Mouse (Mus musculus): ENCODE measurements around the gene Manba.
A peak's percentile ranks its signal among the peaks of the same experiment; 100 is the strongest.

The Manba gene

DNA sequence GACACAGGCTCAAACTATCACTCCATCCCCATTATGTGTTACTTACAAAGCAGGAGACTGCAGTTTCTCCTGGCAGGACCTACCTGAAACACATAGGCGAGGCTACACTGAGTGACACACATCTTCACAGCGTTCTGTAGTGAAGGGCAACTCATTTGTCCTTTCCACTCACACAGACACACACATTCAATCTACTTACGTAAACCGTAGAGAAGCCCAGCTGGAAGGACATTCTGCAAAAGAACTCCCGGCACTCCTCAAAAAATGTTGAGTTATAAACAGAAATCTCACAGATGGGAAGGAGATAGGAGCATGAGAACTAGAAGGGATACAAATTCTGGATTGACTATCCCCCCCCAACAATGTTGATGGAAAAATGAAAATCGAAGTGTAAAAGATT lies 9.1 kb upstream of the Manba start:
- TF ChIP-seq GATA4 (IDR thresholded peaks at IDR 0.05; ENCODE audit: insufficient replicate concordance, low read length), result no peak

DNA sequence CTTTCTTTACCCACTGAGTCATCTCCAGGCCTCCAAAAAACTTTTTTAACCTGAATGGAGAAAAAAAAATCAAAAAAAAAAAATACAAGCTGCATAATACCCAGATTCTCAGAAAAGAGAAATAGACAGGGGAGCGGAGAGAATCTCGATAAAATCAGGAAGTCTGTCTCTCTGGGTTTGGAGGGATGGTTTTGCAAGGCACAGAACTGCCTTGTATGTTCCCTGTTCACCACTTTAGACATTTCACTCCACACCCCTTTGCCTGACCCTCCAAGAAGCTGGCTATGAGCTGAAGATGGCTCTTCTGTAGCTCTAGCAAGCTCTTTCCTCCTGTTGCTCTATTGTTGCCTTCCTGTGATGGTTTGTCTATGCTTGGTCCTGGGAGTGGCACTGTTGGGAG lies 8.4 kb upstream of the Manba start:
- TF ChIP-seq GATA4 (IDR thresholded peaks at IDR 0.05; ENCODE audit: insufficient replicate concordance, low read length), result no peak

DNA sequence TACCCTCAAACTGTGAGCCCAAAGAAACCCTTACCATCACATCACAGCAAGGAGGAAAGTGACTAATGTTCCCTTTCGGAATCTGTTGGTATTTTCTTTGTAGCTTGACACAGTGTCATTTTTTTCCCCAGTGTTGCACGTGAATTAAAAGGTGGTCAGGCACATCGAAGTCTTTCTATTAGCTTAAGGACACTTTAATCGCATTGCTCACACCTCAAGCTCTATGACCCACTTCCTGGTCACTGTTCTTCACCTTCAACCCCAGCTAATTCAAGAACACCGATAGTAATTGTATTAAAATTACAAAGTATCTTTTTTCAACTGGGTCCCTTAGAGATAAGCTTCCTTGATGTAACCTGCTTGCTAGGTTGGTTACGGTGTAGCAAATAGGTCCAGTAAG lies 4.6 kb upstream of the Manba start:
- no peak for TF ChIP-seq GATA4 (IDR thresholded peaks at IDR 0.05; ENCODE audit: insufficient replicate concordance, low read length)

DNA sequence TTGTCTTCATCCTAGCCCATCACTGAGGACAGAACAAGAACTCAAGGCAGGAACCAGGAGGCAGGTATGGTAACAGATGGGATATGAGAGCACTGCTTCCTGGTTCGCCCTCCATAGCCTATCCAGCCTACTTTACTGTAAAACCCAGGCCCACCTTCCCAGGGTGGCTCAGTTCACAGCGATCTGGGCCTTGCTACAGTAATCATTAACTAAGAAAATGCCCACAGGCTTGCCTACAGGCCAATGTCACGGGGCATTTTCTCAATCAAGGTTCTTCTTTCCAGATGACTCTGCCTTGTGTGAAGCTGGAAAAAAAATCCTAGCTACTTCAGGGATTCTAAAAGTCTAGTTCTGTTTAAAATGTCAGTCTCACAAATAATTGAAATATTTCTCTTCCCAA lies 3.8 kb upstream of the Manba start:
- no peak for TF ChIP-seq GATA4 (IDR thresholded peaks at IDR 0.05; ENCODE audit: insufficient replicate concordance, low read length)

DNA sequence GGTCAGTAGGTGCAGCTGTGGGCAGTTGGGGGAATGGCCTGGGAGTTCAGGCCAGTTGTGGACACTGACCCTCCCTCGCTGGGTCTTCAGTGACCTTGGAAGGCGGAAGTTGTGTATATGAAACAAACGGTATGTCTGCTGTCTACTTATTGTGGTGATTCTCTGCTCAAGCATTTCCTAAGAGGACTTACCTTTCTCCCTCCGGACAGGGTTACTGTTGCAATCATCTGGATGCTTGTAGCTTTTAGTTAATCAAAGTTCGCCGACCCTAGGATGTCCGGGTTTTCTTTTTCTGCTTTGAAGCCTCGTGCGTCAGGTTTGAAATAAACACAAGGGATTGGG lies 460 bp downstream of the Manba start:
- TF ChIP-seq GATA4 (IDR thresholded peaks at IDR 0.05; ENCODE audit: insufficient replicate concordance, low read length), result no peak

DNA sequence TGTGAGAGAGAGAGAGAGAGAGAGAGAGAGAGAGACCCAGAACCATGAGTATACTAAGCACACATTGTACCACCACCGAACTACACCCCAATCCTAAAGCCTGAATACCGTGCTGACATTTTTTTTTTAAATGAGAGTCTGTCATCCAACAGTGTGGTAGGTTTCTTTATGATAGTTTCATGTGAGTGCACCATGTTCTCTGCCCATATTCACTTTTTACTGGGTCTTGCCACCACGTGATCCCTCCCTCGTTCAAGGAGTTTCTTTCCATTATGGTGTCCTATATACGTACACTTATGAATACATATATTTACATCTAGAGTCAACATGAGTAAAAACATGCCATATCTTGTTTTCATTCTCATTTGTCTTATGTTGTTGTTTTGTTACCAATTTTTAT lies 940 bp downstream of the Manba start:
- no peak for TF ChIP-seq GATA4 (IDR thresholded peaks at IDR 0.05; ENCODE audit: insufficient replicate concordance, low read length)

DNA sequence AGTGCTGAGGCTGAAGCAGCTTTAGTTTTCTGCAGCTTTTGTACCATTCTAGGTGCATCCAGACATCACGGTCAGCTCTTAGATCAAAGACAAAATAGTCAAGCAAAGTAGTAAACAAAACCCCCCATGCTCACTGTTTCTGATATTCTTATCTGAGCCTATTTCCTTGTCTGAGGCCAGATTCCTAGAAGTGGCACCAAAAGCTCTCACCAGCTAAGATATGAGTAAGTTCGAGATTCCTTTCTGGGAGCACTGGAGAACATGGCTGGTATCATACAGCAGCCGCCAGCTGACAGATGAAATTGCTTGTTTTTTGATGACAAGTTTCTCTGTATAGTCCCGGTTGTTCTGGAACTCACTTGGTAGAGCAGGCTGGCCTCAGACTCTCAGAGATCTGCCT lies 2.4 kb downstream of the Manba start:
- no peak for TF ChIP-seq GATA4 (IDR thresholded peaks at IDR 0.05; ENCODE audit: insufficient replicate concordance, low read length)

DNA sequence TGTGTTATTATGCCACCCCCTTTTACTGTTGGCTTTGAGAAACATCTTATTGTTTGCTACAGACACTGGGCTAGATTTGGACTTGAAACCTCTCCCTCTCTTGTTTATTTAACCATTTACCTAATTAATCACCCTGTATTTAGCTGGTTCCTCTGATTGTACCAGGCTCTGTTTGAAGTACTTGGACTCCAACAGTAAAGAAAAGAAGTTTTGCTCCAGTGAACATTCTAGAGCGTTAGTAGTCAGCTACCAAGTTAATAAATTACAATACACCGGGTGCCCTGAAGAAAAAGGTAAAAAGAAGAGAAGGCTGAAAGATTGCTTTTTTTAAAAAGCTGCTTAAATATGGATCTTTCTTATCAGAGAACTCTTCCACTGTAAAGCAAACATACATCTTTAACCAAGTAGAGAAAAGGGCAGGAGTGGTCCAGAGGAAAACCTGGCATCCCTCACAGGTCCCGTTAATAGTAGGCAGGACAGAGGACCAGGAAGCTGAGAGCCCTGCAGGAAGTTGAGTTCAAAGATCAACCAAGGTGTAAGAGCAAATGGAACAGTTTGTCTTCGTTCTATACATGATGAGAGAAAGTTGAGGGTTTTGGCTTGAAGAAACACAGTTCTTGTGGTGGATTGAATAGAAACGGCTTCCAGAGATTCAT lies 4.6 kb downstream of the Manba start:
- no peak for TF ChIP-seq GATA4 (IDR thresholded peaks at IDR 0.05; ENCODE audit: insufficient replicate concordance, low read length)

DNA sequence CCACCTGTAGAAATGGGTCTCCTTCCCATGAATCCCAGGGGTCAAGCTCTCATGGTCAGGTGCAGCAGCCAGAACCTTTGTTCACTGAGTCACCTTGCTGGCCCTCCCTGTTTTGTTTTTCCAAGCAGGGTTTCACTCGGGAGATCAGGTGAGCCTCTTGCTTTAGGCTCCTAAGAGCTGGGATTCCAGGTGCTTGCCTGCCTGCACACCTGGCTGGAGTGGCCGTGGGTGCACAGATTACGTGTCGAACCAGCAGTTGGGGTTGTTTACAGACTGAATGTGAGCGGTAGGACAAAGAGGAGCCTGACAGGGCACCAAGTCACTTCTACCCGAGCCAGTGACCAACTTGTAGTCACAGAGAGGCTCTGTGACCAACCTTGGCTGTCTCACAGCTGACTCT lies 5.7 kb downstream of the Manba start:
- no peak for TF ChIP-seq GATA4 (IDR thresholded peaks at IDR 0.05; ENCODE audit: insufficient replicate concordance, low read length)

DNA sequence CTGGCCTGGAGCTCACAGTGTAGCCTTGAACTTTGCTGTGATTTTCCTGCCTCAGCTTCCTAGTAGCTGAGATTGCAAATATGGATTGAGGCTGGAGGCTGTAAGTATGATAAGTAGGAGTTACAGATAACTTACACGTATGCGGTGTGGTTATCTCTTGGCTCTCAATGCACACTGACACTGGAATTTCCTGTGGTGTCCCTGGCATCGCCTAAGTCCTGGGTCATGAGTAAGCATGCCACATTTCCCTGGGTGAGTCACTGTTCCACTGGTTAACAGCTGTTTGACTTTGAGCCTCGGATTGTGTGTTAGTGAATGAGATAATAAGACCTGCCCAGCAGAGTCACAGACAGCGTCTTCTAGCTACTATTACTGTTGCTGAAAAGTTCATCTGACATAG lies 13.5 kb downstream of the Manba start:
- TF ChIP-seq GATA4 (IDR thresholded peaks at IDR 0.05; ENCODE audit: insufficient replicate concordance, low read length), result peak; percentile 85; the same call in 1 of the 2 replicates

DNA sequence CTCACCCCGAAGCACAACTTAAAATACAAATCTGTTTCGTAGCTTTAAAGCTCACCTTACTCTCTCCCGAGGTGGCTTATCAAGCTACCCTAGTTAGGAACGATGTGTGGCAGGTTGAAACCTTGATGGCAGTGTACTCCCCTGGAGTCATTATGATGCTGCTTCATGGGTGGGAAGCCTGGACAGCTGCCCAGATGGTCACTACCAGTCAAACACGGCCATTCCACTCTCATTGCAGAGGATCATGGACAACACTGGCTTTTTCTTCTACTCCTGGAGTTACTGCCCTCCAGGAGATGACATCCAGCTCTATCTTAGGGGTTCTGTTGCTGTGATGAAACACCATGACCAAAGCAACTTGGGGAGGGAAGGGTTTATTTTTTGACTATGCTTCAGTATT lies 17.7 kb downstream of the Manba start:
- TF ChIP-seq GATA4 (IDR thresholded peaks at IDR 0.05; ENCODE audit: insufficient replicate concordance, low read length), result no peak

DNA sequence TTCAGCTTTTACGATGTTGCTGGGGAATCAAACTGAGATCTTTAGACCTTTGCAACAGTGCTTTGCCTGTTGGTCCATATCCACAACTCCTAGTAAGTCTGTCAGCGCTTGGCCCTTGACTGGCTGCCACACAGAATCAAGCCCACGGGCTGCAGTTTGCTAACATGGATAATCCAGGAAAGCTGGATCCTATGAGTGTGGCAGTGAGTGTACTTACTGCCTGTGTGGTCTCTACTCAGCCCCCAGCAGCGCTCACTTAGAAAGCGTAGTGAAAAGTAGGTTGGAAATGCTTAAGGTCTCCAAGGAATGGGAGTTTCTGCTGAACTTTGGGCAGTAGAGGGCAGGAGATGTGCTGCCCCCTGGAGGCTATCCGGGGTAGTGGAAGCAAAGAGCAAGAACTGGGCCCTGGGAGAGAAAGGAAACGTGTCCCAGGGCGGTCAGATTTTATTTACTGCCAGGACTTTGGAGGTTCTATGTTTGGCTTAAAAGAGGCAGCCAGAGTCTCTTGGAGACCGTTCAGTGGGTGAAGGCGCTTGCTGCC lies 20.0 kb downstream of the Manba start:
- no peak for TF ChIP-seq GATA4 (IDR thresholded peaks at IDR 0.05; ENCODE audit: insufficient replicate concordance, low read length)

DNA sequence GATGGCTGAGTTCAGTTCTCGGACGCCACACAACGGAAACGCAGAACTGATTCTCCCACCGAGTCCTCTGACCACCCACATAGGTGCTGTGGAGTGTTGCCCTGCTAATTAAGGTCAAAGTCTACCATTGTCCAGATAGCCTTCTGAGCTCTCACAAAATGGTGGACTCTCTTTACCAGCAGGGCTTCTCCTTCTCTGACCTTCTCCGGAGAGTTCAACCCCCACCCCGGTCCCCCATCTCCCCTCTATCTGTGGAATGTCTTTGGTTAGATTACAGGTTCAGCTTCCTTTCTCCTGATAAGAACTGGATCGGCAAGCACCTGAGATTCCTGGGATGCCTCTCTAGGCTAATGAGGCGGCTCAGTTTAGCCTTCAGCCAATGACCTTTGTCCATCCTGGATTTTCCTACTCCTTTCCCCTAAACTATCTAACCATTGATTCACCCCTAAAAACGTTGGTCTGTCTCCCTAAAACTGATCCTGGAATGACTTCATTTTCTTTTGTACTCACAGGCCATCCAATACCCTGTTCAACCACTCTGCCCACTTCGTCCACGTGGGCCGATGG lies 20.6 kb downstream of the Manba start:
- TF ChIP-seq GATA4 (IDR thresholded peaks at IDR 0.05; ENCODE audit: insufficient replicate concordance, low read length), result no peak

DNA sequence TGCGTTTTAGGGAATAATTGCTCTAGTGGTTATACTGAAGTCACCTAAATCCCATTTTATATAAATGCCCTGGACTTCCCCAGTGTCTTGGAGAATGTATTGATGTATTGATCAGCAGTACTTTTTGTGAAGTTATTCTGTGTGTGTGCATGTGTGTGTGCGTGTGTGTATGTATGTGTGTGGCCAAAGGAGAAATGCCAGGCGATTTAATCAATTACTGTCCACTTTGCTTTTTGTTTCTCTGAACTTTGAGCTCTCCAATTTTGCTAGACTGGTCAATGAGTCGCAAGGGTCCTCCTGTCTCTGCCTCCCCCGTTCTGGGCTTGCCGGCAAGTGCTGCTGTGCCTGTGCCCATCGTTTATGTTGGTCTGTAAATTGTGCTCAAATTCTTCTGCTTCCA lies 22.1 kb downstream of the Manba start:
- no peak for TF ChIP-seq GATA4 (IDR thresholded peaks at IDR 0.05; ENCODE audit: insufficient replicate concordance, low read length)

DNA sequence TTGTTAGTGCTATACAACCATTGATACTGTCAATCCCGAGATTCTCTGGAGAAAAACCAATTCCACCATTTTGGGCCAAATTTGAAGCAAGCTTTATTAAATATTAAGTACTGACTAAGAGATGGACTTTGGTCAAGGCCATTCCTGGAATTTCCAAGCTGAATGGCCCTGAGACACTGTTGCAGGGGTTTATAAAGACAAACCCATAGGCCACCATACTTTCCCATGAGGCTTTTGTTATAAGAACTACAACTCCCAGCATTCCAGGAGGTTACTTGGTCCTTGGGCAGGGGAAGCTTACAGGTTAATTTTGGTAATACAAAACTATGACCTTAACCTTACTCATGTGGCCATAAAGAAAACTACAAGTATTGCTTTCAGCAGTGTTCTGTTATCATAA lies 22.8 kb downstream of the Manba start:
- TF ChIP-seq GATA4 (IDR thresholded peaks at IDR 0.05; ENCODE audit: insufficient replicate concordance, low read length), result no peak

DNA sequence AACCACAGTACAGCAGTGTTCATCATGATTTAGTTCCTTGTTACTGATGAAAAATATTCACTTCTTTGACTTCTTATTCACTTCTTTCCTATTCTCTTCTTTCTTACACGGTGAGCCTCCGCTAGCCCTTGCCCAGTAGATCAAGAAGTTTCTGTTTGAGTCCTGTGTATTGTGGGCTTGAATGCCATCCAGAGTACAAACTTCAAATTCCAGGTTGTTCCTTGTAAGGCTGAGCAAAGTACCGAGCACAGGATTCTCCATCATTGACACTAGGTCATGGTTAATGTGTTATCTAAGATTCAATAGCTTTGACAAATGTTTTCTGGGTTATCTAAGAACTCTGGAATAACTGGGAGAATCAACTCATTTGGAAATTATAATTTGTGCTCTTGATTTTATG lies 25.0 kb downstream of the Manba start:
- TF ChIP-seq GATA4 (IDR thresholded peaks at IDR 0.05; ENCODE audit: insufficient replicate concordance, low read length), result no peak

DNA sequence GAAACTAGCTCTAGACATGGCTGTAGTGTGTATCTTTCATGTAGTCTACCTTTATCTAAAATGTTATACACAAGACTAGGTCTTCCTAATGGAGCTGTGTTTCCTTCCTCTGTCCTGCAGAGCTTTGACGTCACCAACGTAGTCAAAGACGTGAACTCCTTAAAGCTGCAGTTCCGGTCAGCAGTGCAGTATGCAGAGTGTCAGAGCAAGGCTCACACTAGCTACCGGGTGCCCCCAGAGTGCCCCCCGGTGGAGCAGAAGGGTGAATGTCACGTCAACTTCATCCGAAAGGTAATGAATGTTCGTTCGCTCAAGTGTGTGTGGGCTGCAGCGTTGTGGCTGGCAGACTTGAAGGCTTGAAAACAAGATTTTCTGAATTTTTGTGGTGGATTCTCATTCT lies 26.3 kb downstream of the Manba start:
- no peak for TF ChIP-seq GATA4 (IDR thresholded peaks at IDR 0.05; ENCODE audit: insufficient replicate concordance, low read length)
